Comparison of ENCODE assay signal across 21 mouse cellular contexts in the genomic region with DNA sequence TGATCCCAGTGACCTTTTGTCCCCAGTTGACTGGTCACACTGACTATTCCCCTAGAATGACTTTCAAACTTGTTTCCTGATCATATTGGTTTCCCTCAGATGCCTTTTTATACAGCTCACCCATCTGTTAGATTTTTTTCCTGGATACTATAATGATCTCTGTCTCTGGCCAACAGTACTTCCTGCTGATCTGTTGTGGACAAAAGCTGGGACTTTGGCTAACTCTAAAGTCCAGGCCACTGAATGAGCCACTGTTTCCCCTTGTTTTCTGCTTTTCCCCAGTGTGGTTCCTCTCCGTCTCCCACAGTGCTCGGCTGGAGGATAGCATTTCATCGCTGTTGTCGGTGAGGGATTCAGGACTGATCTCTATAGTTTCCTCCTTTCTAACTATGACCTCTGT. TPM values are rescaled to one million over a fixed set of nuclear protein-coding genes. Genes with fewer than 3 reads are reported as not detected.
DNase-seq lines count a peak whose midpoint lies in the region; ATAC-seq and TF ChIP-seq lines count a peak whose summit lies in the region.
"Not testable (repeated sequence)": the region's sequence is repeated elsewhere in the genome, so short reads cannot be mapped to it uniquely, and the experiment has no call there.
"Had no signal": no experiment of that assay in that cellular context is flagged by ENCODE, and none has a peak within 500 bp of the region (broad histone marks: within the 10 kb centered on the region; RNA-seq: fewer than 3 reads in every experiment).

No protein-coding gene starts in this region.

- peak; percentile 13 for DNase-seq in brain, adult 2 months (ENCODE audit: low read depth, low spot score)
- peak; percentile 42 for DNase-seq in kidney, adult 2 months
- peak; percentile 48 for DNase-seq in kidney, adult 9 months
- DNase-seq in kidney, postnatal 36 days, result peak; percentile 22 to 24
- DNase-seq in liver, adult 2 months (ENCODE audit: extremely low read depth, low read depth, low spot score), result peak; percentile 83
- DNase-seq in stomach, postnatal 0 days (ENCODE audit: low spot score), result not testable (repeated sequence)

- H3K9ac ChIP-seq in liver, adult 2 months (ENCODE audit: low read depth, low read length), result peak overlapping the region; percentile 0; the same call in 1 of the 2 replicates
- H3K9ac ChIP-seq in stomach, postnatal 0 days (ENCODE audit: low read length), result not testable (repeated sequence)

- not testable (repeated sequence) for H3K36me3 ChIP-seq in kidney, adult 2 months (ENCODE audit: control insufficient read depth, insufficient read depth, low read length); liver, adult 2 months (ENCODE audit: control insufficient read depth, insufficient read depth, low read length); stomach, postnatal 0 days (ENCODE audit: control insufficient read depth, insufficient read depth, low read length)

- H3K4me1 ChIP-seq in kidney, adult 2 months (ENCODE audit: control insufficient read depth, insufficient read depth, low read length); stomach, postnatal 0 days (replicated peaks; ENCODE audit: control insufficient read depth, insufficient read depth): not testable (repeated sequence)
- H3K4me1 ChIP-seq in liver, adult 2 months (ENCODE audit: control insufficient read depth, insufficient read depth, low read length), result peaks cover 12% of the 10 kb centered on the region

- not testable (repeated sequence) for H3K79me2 ChIP-seq in liver, adult 2 months (ENCODE audit: control insufficient read depth, insufficient read depth, low read length)

- 84% methylated on average over 4 of the region's 4 CpGs for WGBS in kidney, adult 2 months
- 18% methylated on average over 4 of the region's 4 CpGs for WGBS in liver, adult 2 months
- 86% methylated on average over 4 of the region's 4 CpGs for WGBS in stomach, postnatal 0 days

- H3K4me3 ChIP-seq in kidney, adult 2 months (ENCODE audit: insufficient read depth, low read depth, low read length); liver, adult 2 months (ENCODE audit: insufficient read depth, low read depth, low read length); stomach, postnatal 0 days (ENCODE audit: low read depth, low read length): not testable (repeated sequence)

- H3K27me3 ChIP-seq in kidney, adult 2 months (replicated peaks; ENCODE audit: control insufficient read depth, insufficient read depth, low read length); liver, adult 2 months (ENCODE audit: control insufficient read depth, insufficient read depth, low read length); stomach, postnatal 0 days (ENCODE audit: control insufficient read depth, insufficient read depth, low read length): not testable (repeated sequence)

- H3K27ac ChIP-seq in kidney, adult 2 months (ENCODE audit: insufficient read depth, low read depth, low read length); stomach, postnatal 0 days (replicated peaks): not testable (repeated sequence)
- peak overlapping the region; percentile 49 for H3K27ac ChIP-seq in liver, adult 2 months (replicated peaks; ENCODE audit: insufficient read depth, low read depth, low read length)

- ATAC-seq in stomach, postnatal 0 days (ENCODE audit: low FRiP score, low TSS enrichment), result peak; percentile 40; the same call in 1 of the 2 replicates

- H3K9me3 ChIP-seq in stomach, postnatal 0 days (ENCODE audit: control insufficient read depth, low read length), result not testable (repeated sequence)

- not testable (repeated sequence) for TF ChIP-seq POLR2A in kidney, adult 2 months (IDR thresholded peaks at IDR 0.05; ENCODE audit: low read depth, low read length); liver, adult 2 months (IDR thresholded peaks at IDR 0.05; ENCODE audit: extremely low read depth, insufficient read depth, low read length)

- TF ChIP-seq EP300 in stomach, postnatal 0 days (optimal IDR thresholded peaks at IDR 0.05), result not testable (repeated sequence)

- H3K4me2 ChIP-seq in stomach, postnatal 0 days (replicated peaks; ENCODE audit: low read depth), result not testable (repeated sequence)

- TF ChIP-seq CTCF in kidney, adult 2 months (conservative IDR thresholded peaks at IDR 0.05; ENCODE audit: insufficient read depth, insufficient read length, low read depth, low read length); liver, adult 2 months (IDR thresholded peaks at IDR 0.05; ENCODE audit: low read depth, low read length); stomach, postnatal 0 days (IDR thresholded peaks at IDR 0.05; ENCODE audit: low read depth): not testable (repeated sequence)

RNA-seq across cellular contexts. Expression of a gene that starts 7.7 kb away (rescaled TPM):
- 14.4 and 23.5 TPM in 2 replicates for polyA plus RNA-seq in kidney, adult 2 months (2012; rRNA removed)
- 60.2 and 73.8 TPM in 2 replicates for total RNA-seq in liver, adult 2 months (2014; rRNA removed)
- 33.1 and 33.4 TPM in 2 replicates for polyA plus RNA-seq in liver, adult 2 months (2012; rRNA removed)
- 32.1 and 32.2 TPM in 2 replicates for polyA plus RNA-seq in stomach, postnatal 0 days (2015; fragmentation: Nextera tagmentation; extraction: Ambion mirVana)

RNA-seq across cellular contexts. Expression of a gene that starts 19.0 kb away (rescaled TPM):
- not detected in 2 replicates for polyA plus RNA-seq in kidney, adult 2 months (2012; rRNA removed)
- total RNA-seq in liver, adult 2 months (2014; rRNA removed), result 0.40 TPM in 1 of 2 replicates, not detected in the other
- polyA plus RNA-seq in liver, adult 2 months (2012; rRNA removed), result not detected in 2 replicates
- polyA plus RNA-seq in stomach, postnatal 0 days (2015; fragmentation: Nextera tagmentation; extraction: Ambion mirVana), result 0.50 TPM in 1 of 2 replicates, not detected in the other
- total RNA-seq: adrenal gland, adult 18-20 months; adrenal gland, adult 8-10 months; adrenal gland, postnatal 14 days; adrenal gland, postnatal 36 days; common myeloid progenitor, adult 5-6 weeks had no signal
- polyA plus RNA-seq: brain, embryonic 14.5 days; embryonic facial prominence, embryonic 13.5 days; erythroblast, embryonic 14.5 days; forebrain, embryonic 10.5 days; forebrain, embryonic 14.5 days; forebrain, embryonic 16.5 days; G1E; Patski had no signal

RNA-seq across cellular contexts. Expression of a gene that starts 19.2 kb away (rescaled TPM):
- 0.43 and 3.0 TPM in 2 replicates for polyA plus RNA-seq in kidney, adult 2 months (2012; rRNA removed)
- 1.8 and 3.8 TPM in 2 replicates for total RNA-seq in liver, adult 2 months (2014; rRNA removed)
- 0.31 and 0.56 TPM in 2 replicates for polyA plus RNA-seq in liver, adult 2 months (2012; rRNA removed)
- polyA plus RNA-seq in stomach, postnatal 0 days (2015; fragmentation: Nextera tagmentation; extraction: Ambion mirVana), result 2.0 and 2.3 TPM in 2 replicates
- total RNA-seq: G1E had no signal
- polyA plus RNA-seq: embryonic facial prominence, embryonic 11.5 days; forebrain, embryonic 12.5 days; G1E; Patski had no signal
